Mouse (Mus musculus) limb, embryonic 14.5 days (tissue): ENCODE data around the gene Atad2b. TPM values are rescaled to one million over a fixed set of nuclear protein-coding genes. Genes with fewer than 3 reads are reported as not detected.

Experiments used
- ATAC-seq: fragments of 200-750 bp; cut with Nextera tagmentation; 2 replicates; pipeline ENCODE4 v1.8.0; 2017; ENCODE audit warnings: low read depth, moderate number of reproducible peaks, moderate TSS enrichment; ENCODE audit not compliant: low FRiP score
- DNase-seq: peaks from one replicate; pipeline ENCODE4 v3.0.0-alpha.2; 2015; ENCODE audit warnings: low spot score
- H3K27ac ChIP-seq: fragments of 300-500 bp; sonication (generic); replicated peaks from 2 replicates; pipeline ENCODE4 v1.5.1; 2014; ENCODE audit warnings: low read depth, mild to moderate bottlenecking, low read length, moderate library complexity, mixed read lengths
- H3K27me3 ChIP-seq: fragments of 300-500 bp; sonication (generic); 2 replicates; pipeline ENCODE4 v1.6.1; 2014; ENCODE audit warnings: low read length, mixed read lengths; ENCODE audit not compliant: control insufficient read depth, insufficient read depth
- H3K36me3 ChIP-seq: fragments of 300-500 bp; sonication (generic); 2 replicates; pipeline ENCODE4 v1.6.1; 2014; ENCODE audit warnings: mild to moderate bottlenecking, low read length, moderate library complexity, mixed read lengths; ENCODE audit not compliant: control insufficient read depth, insufficient read depth
- H3K4me1 ChIP-seq: fragments of 300-500 bp; sonication (generic); 2 replicates; pipeline ENCODE4 v1.6.1; 2014; ENCODE audit warnings: antibody characterized with exemption, low read length, mixed read lengths; ENCODE audit not compliant: control insufficient read depth, insufficient read depth
- H3K4me2 ChIP-seq: fragments of 300-500 bp; sonication (generic); replicated peaks from 2 replicates; pipeline ENCODE4 v1.6.1; 2014; ENCODE audit warnings: low read depth, mild to moderate bottlenecking, low read length, moderate library complexity; ENCODE audit not compliant: severe bottlenecking
- H3K4me3 ChIP-seq: fragments of 300-500 bp; sonication (generic); replicated peaks from 2 replicates; pipeline ENCODE4 v1.5.1; 2014; ENCODE audit warnings: low read length
- H3K9ac ChIP-seq: fragments of 300-500 bp; sonication (generic); 2 replicates; pipeline ENCODE4 v1.6.1; 2014; ENCODE audit warnings: mild to moderate bottlenecking, low read depth, low read length, moderate library complexity; ENCODE audit not compliant: severe bottlenecking
- H3K9me3 ChIP-seq: fragments of 300-500 bp; sonication (generic); 2 replicates; pipeline ENCODE4 v1.6.1; 2016; ENCODE audit warnings: low read length; ENCODE audit not compliant: control insufficient read depth
- POLR2A ChIP-seq: fragments of 200-500 bp; IDR thresholded peaks from 2 replicates; pipeline ENCODE4 v1.8.0; 2012; ENCODE audit warnings: inconsistent platforms, mild to moderate bottlenecking, moderate library complexity, borderline replicate concordance; ENCODE audit not compliant: insufficient read depth, insufficient read length; ENCODE audit errors: extremely low read depth
- WGBS: fragments of 180-500 bp; shearing (Covaris S2); extraction: QIAGEN DNeasy Blood & Tissue Kit; methylation state at CpG from one replicate; pipeline ENCODE4 v1.1.7; 2014; 5-methylcytosine and 5-hydroxymethylcytosine counted together
- polyA plus RNA-seq, 2 experiments: library from polyadenylated mRNA; depleted of rRNA in 1 of 2; stranded (reverse) in 1 of 2; unstranded in 1 of 2; fragments of >200 nt; fragmentation: Nextera tagmentation in 1 of 2; extraction: Ambion mirVana in 1 of 2; gene quantifications; 2 replicates each; pipeline versions ENCODE4 v1.2.1 to v1.2.3; 2012 to 2014

The Atad2b gene
- polyA plus RNA-seq (2012; rRNA removed) = 23.1 and 25.0 TPM in 2 replicates
- polyA plus RNA-seq (2014; fragmentation: Nextera tagmentation; extraction: Ambion mirVana) = 16.2 and 19.5 TPM in 2 replicates

DNA sequence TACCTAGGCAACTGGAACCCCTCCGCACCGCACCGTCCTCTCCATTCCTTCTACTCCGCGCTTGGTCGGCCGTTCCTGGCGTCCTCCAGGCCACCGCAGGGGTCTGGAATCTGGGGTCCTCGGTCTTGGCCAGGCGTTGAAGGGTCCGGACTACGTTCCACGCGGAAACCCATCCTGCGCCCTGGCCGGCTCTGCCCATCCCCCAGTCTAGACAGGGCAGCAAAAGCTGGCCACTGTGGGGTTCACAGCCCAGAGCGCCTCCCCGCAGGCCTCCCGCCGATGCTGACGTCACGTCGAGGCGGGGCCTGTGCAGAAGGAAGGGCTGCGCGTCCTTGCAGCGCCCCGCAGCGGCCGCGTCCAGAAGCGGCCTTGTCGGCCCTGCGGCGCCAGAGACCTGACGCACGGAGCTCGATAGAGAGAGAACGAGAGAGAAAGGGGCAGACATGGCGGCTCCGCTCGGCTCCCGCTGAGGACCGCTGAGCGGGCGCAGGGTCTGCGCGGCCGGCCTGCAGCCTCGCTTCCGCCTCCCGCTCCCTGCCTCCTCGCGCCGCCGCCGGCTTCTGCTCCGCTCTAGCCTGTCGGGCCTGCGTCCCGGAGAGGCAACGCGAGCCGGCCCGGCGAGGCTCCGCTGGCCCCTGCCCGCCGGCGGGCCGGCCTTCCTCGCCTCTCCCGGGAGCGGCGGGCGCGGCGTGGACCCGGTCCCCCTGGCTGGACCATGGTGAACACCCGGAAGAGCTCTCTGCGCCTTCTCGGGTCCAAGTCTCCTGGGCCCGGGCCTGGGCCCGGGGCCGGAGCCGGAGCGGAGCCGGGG is at the start of gene Atad2b:
Atad2b (plus strand) TSS at position 360 of the 811 bp plus-strand sequence.
- WGBS = 0% methylated on average over 32 of the region's 89 CpGs

DNA sequence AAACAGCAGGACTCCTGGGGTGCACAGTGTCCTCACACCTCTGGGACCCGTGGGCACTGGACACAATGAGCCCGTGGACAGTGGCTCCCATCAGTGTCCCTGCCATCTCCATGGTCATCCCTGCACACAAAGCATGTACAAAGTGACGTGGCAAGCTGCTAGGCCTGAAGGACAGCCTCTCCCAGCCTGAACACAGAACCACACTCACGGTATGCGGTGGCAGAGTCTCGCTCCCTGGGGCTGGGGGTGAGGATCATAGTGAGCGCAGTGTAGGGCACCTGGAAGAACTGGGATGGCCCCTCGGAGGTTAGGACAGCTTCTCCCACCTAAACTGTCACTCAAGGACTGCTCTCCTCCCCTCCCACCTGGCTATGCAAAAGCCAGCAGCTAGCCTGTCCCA is 48.2 kb upstream of the Atad2b start:
- Histone ChIP-seq H3K9me3 (no peaks in the 10 kb centered on the region), H3K4me1 (peaks cover 6% of the 10 kb centered on the region), H3K4me3 (no peak overlapping the region), H3K4me2 (no peak overlapping the region), H3K27me3 (no peaks in the 10 kb centered on the region), H3K36me3 (no peaks in the 10 kb centered on the region), H3K9ac (no peak overlapping the region), H3K27ac (no peak overlapping the region)
- DNase-seq = no peak
- ATAC-seq = no peak
- 76% methylated on average over 8 of the region's 8 CpGs for WGBS
- TF ChIP-seq POLR2A = no peak

More for the DNA sequence above, at the start of gene Atad2b:
- no peaks in the 10 kb centered on the region for H3K9me3 ChIP-seq
- H3K4me3 ChIP-seq = peak within 1 kb of the TSS; percentile 94
- DNase-seq (peak; percentile 94), ATAC-seq (peak; percentile 97)
- peak within 1 kb of the TSS; percentile 99 for H3K27ac ChIP-seq
- H3K27me3 ChIP-seq = no peaks in the 10 kb centered on the region
- peak; percentile 98 for TF ChIP-seq POLR2A
- peaks cover 7% of the 10 kb centered on the region for H3K4me1 ChIP-seq
- H3K4me2 ChIP-seq = peak within 1 kb of the TSS; percentile 52
- H3K36me3 ChIP-seq = no peaks in the 10 kb centered on the region
- H3K9ac ChIP-seq = peak within 1 kb of the TSS; percentile 100

GRCm38 (mm10) chr12:4871260-4871659 is 45.9 kb upstream of the Atad2b start:
- H3K27me3 ChIP-seq = no peaks in the 10 kb centered on the region
- H3K4me3 ChIP-seq = no peak overlapping the region
- peaks cover 9% of the 10 kb centered on the region for H3K4me1 ChIP-seq
- no peaks in the 10 kb centered on the region for H3K36me3 ChIP-seq
- ATAC-seq (no peak), DNase-seq (no peak)
- no peaks in the 10 kb centered on the region for H3K9me3 ChIP-seq
- no peak overlapping the region for H3K9ac ChIP-seq
- WGBS = 89% methylated on average over 5 of the region's 5 CpGs
- no peak overlapping the region for H3K4me2 ChIP-seq
- H3K27ac ChIP-seq = no peak overlapping the region
- no peak for TF ChIP-seq POLR2A

DNA sequence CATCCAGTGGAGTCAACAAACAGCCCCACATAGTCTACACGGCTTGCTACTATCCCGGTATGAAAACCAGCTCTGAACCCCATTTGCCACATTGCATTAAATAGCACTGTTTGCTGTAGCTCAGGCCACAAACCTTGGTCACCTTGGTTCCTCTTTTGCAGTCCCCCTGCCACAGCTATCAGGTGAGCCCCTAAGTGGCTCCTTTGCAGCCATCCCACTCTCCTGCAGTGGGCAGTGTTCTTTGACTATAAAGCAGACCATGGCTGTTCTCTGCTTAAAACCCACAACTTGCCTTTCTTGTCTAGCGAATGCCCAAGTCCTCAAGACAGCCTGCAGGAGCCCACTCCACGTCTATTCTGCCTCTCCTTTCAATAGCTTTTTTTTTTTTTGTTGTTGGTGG is 44.9 kb upstream of the Atad2b start:
- DNase-seq (no peak), ATAC-seq (no peak)
- TF ChIP-seq POLR2A = no peak
- WGBS = 59% methylated on average over 4 of the region's 4 CpGs
- no peaks in the 10 kb centered on the region for H3K36me3 ChIP-seq
- H3K27ac ChIP-seq = no peak overlapping the region
- H3K9me3 ChIP-seq = no peaks in the 10 kb centered on the region
- H3K4me2 ChIP-seq = no peak overlapping the region
- no peaks in the 10 kb centered on the region for H3K27me3 ChIP-seq
- H3K9ac ChIP-seq = no peak overlapping the region
- peaks cover 9% of the 10 kb centered on the region for H3K4me1 ChIP-seq
- H3K4me3 ChIP-seq = no peak overlapping the region

- Histone ChIP-seq H3K4me3 (no peak overlapping the region), H3K4me1 (peaks cover 9% of the 10 kb centered on the region), H3K36me3 (no peaks in the 10 kb centered on the region), H3K27me3 (no peaks in the 10 kb centered on the region), H3K9ac (no peak overlapping the region), H3K4me2 (no peak overlapping the region), H3K27ac (no peak overlapping the region), H3K9me3 (no peaks in the 10 kb centered on the region)
- no peak for TF ChIP-seq POLR2A
- 76% methylated on average over 5 of the region's 5 CpGs for WGBS
- DNase-seq (no peak), ATAC-seq (no peak)
These were observed 44.1 kb upstream of the Atad2b start for GRCm38 (mm10) chr12:4872983-4873477.
